In genomic region chr4:148171261-148171660, GRCm38 (mm10) we compare ENCODE assay signal across 18 mouse cellular contexts. TPM values are rescaled to one million over a fixed set of nuclear protein-coding genes. Genes with fewer than 3 reads are reported as not detected.
DNase-seq lines count a peak whose midpoint lies in the region; ATAC-seq and TF ChIP-seq lines count a peak whose summit lies in the region.
"Had no signal": no experiment of that assay in that cellular context is flagged by ENCODE, and none has a peak within 500 bp of the region (broad histone marks: within the 10 kb centered on the region; RNA-seq: fewer than 3 reads in every experiment).

No protein-coding gene starts in this region.

- DNase-seq in midbrain, embryonic 11.5 days (ENCODE audit: low spot score, missing footprints), result no peak
- DNase-seq in brain, embryonic 14.5 days (ENCODE audit: low read depth), result peak; percentile 56
- DNase-seq in retina, embryonic 14.5 days (ENCODE audit: low spot score), result peak; percentile 59
- DNase-seq in retina, postnatal 7 days (ENCODE audit: low read depth, low spot score), result peak; percentile 82
- no peak for DNase-seq in left cerebral cortex, postnatal 25 days (ENCODE audit: low spot score in 2 of 2)
- no peak for DNase-seq in stomach, postnatal 0 days (ENCODE audit: low spot score)
- DNase-seq: adrenal gland, adult 8-10 months had no signal

- no peak for TF ChIP-seq EP300 in stomach, postnatal 0 days (optimal IDR thresholded peaks at IDR 0.05)

- H3K36me3 ChIP-seq in midbrain, embryonic 11.5 days (ENCODE audit: control insufficient read depth, insufficient read depth, low read length), result no peaks in the 10 kb centered on the region
- no peaks in the 10 kb centered on the region for H3K36me3 ChIP-seq in midbrain, embryonic 16.5 days (ENCODE audit: control insufficient read depth, insufficient read depth, low read length)
- H3K36me3 ChIP-seq in stomach, postnatal 0 days (ENCODE audit: control insufficient read depth, insufficient read depth, low read length), result no peaks in the 10 kb centered on the region
- H3K36me3 ChIP-seq: embryonic facial prominence, embryonic 13.5 days; embryonic facial prominence, embryonic 15.5 days; forebrain, embryonic 10.5 days; forebrain, embryonic 12.5 days; G1E had no signal

- 0 out of 2 replicates have a peak, but pooled peaks have one; percentile 4 for ATAC-seq in midbrain, embryonic 11.5 days (ENCODE audit: low FRiP score)
- ATAC-seq in midbrain, embryonic 16.5 days, result no peak
- no peak for ATAC-seq in stomach, postnatal 0 days (ENCODE audit: low FRiP score, low TSS enrichment)
- ATAC-seq: forebrain, embryonic 14.5 days; Patski had no signal

- peaks cover 50% of the 10 kb centered on the region for H3K27me3 ChIP-seq in midbrain, embryonic 11.5 days (ENCODE audit: control insufficient read depth, insufficient read depth, low read length)
- H3K27me3 ChIP-seq in midbrain, embryonic 16.5 days (ENCODE audit: control insufficient read depth, insufficient read depth, low read depth, low read length), result peaks cover 12% of the 10 kb centered on the region
- H3K27me3 ChIP-seq in stomach, postnatal 0 days (ENCODE audit: control insufficient read depth, insufficient read depth, low read length), result peaks cover 15% of the 10 kb centered on the region; the same call in 1 of the 2 replicates

- H3K9ac ChIP-seq in midbrain, embryonic 11.5 days (ENCODE audit: low read length), result no peak overlapping the region
- no peak overlapping the region for H3K9ac ChIP-seq in midbrain, embryonic 16.5 days (ENCODE audit: low read depth, low read length)
- H3K9ac ChIP-seq in stomach, postnatal 0 days (ENCODE audit: low read length), result no peak overlapping the region
- H3K9ac ChIP-seq: embryonic facial prominence, embryonic 13.5 days; embryonic facial prominence, embryonic 15.5 days; forebrain, embryonic 12.5 days had no signal

- H3K27ac ChIP-seq in midbrain, embryonic 11.5 days (ENCODE audit: low read depth, low read length), result no peak overlapping the region
- H3K27ac ChIP-seq in midbrain, embryonic 16.5 days (ENCODE audit: low read length), result no peak overlapping the region
- no peak overlapping the region for H3K27ac ChIP-seq in stomach, postnatal 0 days (replicated peaks)
- H3K27ac ChIP-seq: embryonic facial prominence, embryonic 13.5 days; embryonic facial prominence, embryonic 15.5 days; forebrain, embryonic 10.5 days; forebrain, embryonic 12.5 days had no signal

- no peak overlapping the region for H3K4me2 ChIP-seq in midbrain, embryonic 11.5 days
- no peak overlapping the region for H3K4me2 ChIP-seq in midbrain, embryonic 16.5 days (ENCODE audit: low read length)
- no peak overlapping the region for H3K4me2 ChIP-seq in stomach, postnatal 0 days (replicated peaks; ENCODE audit: low read depth)
- H3K4me2 ChIP-seq: embryonic facial prominence, embryonic 13.5 days; embryonic facial prominence, embryonic 15.5 days; forebrain, embryonic 12.5 days had no signal

- no peak overlapping the region for H3K4me3 ChIP-seq in midbrain, embryonic 11.5 days (ENCODE audit: low read depth, low read length)
- H3K4me3 ChIP-seq in midbrain, embryonic 16.5 days (ENCODE audit: low read depth, low read length), result no peak overlapping the region
- H3K4me3 ChIP-seq in stomach, postnatal 0 days (ENCODE audit: low read depth, low read length), result no peak overlapping the region
- H3K4me3 ChIP-seq: embryonic facial prominence, embryonic 13.5 days; embryonic facial prominence, embryonic 15.5 days; erythroblast, embryonic 14.5 days; forebrain, embryonic 10.5 days; forebrain, embryonic 12.5 days had no signal

- peaks cover 18% of the 10 kb centered on the region for H3K4me1 ChIP-seq in midbrain, embryonic 11.5 days (ENCODE audit: control insufficient read depth, insufficient read depth, low read length)
- peaks cover 31% of the 10 kb centered on the region for H3K4me1 ChIP-seq in midbrain, embryonic 16.5 days (ENCODE audit: control insufficient read depth, insufficient read depth, low read length)
- no peaks in the 10 kb centered on the region for H3K4me1 ChIP-seq in stomach, postnatal 0 days (replicated peaks; ENCODE audit: control insufficient read depth, insufficient read depth)

- TF ChIP-seq CTCF in brain, embryonic 14.5 days (IDR thresholded peaks at IDR 0.05; ENCODE audit: borderline replicate concordance, extremely low read depth, insufficient read depth, insufficient read length), result no peak
- TF ChIP-seq CTCF in stomach, postnatal 0 days (IDR thresholded peaks at IDR 0.05; ENCODE audit: low read depth), result no peak

- 6% methylated on average over 3 of the region's 3 CpGs for WGBS in midbrain, embryonic 11.5 days
- 7% methylated on average over 3 of the region's 3 CpGs for WGBS in midbrain, embryonic 16.5 days
- WGBS in stomach, postnatal 0 days, result 38% methylated on average over 3 of the region's 3 CpGs

- TF ChIP-seq POLR2A in brain, embryonic 14.5 days (IDR thresholded peaks at IDR 0.05; ENCODE audit: borderline replicate concordance, extremely low read depth, insufficient read depth, insufficient read length, poor library complexity, severe bottlenecking), result no peak

- intact Hi-C loops in left cerebral cortex, postnatal 25 days (cut with DNase I), result loop anchor here (1.0 to 5.0 kb wide), 4 partner anchors 46 to 258 kb away; no protein-coding TSS in a partner anchor

- H3K9me3 ChIP-seq in midbrain, embryonic 11.5 days (ENCODE audit: control insufficient read depth, low read length), result no peaks in the 10 kb centered on the region
- H3K9me3 ChIP-seq in midbrain, embryonic 16.5 days (replicated peaks; ENCODE audit: control insufficient read depth, low read length, poor library complexity, severe bottlenecking), result no peaks in the 10 kb centered on the region
- no peaks in the 10 kb centered on the region for H3K9me3 ChIP-seq in stomach, postnatal 0 days (ENCODE audit: control insufficient read depth, low read length)
- H3K9me3 ChIP-seq: embryonic facial prominence, embryonic 13.5 days; embryonic facial prominence, embryonic 15.5 days; forebrain, embryonic 10.5 days; forebrain, embryonic 12.5 days; G1E had no signal

RNA-seq across cellular contexts. Expression of gene Fbxo2, which starts 10.8 kb away (rescaled TPM):
- polyA plus RNA-seq in midbrain, embryonic 11.5 days (2014; fragmentation: Nextera tagmentation; extraction: Ambion mirVana), result 0.58 and 1.1 TPM in 2 replicates
- 5.6 and 9.4 TPM in 2 replicates for polyA plus RNA-seq in midbrain, embryonic 16.5 days (2015; fragmentation: Nextera tagmentation; extraction: Ambion mirVana)
- polyA plus RNA-seq in brain, embryonic 14.5 days (2012; rRNA removed), result 2.6 and 5.1 TPM in 2 replicates
- 10 to 100 TPM; 86.8 to 87.2 TPM for total RNA-seq in left cerebral cortex, postnatal 25 days (2021)
- 0.55 and 0.76 TPM in 2 replicates for polyA plus RNA-seq in stomach, postnatal 0 days (2015; fragmentation: Nextera tagmentation; extraction: Ambion mirVana)
- polyA plus RNA-seq: activated CD4-positive, CD25-positive, alpha-beta regulatory T cell, adult 4 months; CD4-positive, CD25-positive, alpha-beta regulatory T cell, adult 4 months; erythroblast, embryonic 14.5 days had no signal

RNA-seq across cellular contexts. Expression of gene Fbxo44, which starts 11.0 kb away (rescaled TPM):
- polyA plus RNA-seq in midbrain, embryonic 11.5 days (2014; fragmentation: Nextera tagmentation; extraction: Ambion mirVana), result 65.3 and 71.4 TPM in 2 replicates
- polyA plus RNA-seq in midbrain, embryonic 16.5 days (2015; fragmentation: Nextera tagmentation; extraction: Ambion mirVana), result 90.1 and 102 TPM in 2 replicates
- polyA plus RNA-seq in brain, embryonic 14.5 days (2012; rRNA removed), result 122 and 144 TPM in 2 replicates
- total RNA-seq in left cerebral cortex, postnatal 25 days (2021), result 100 to 1,000 TPM; 133 to 134 TPM
- 4.1 TPM in 2 replicates for polyA plus RNA-seq in stomach, postnatal 0 days (2015; fragmentation: Nextera tagmentation; extraction: Ambion mirVana)

RNA-seq across cellular contexts. Expression of gene Fbxo6, which starts 19.3 kb away (rescaled TPM):
- polyA plus RNA-seq in midbrain, embryonic 11.5 days (2014; fragmentation: Nextera tagmentation; extraction: Ambion mirVana), result 13.1 and 14.2 TPM in 2 replicates
- 18.5 and 23.8 TPM in 2 replicates for polyA plus RNA-seq in midbrain, embryonic 16.5 days (2015; fragmentation: Nextera tagmentation; extraction: Ambion mirVana)
- polyA plus RNA-seq in brain, embryonic 14.5 days (2012; rRNA removed), result 18.1 and 25.3 TPM in 2 replicates
- 10 to 100 TPM; 26.9 to 28.0 TPM for total RNA-seq in left cerebral cortex, postnatal 25 days (2021)
- polyA plus RNA-seq in stomach, postnatal 0 days (2015; fragmentation: Nextera tagmentation; extraction: Ambion mirVana), result 26.8 and 28.1 TPM in 2 replicates

RNA-seq across cellular contexts. Expression of gene Draxin, which starts 40.8 kb away (rescaled TPM):
- polyA plus RNA-seq in midbrain, embryonic 11.5 days (2014; fragmentation: Nextera tagmentation; extraction: Ambion mirVana), result 11.5 and 12.7 TPM in 2 replicates
- polyA plus RNA-seq in midbrain, embryonic 16.5 days (2015; fragmentation: Nextera tagmentation; extraction: Ambion mirVana), result 11.8 and 11.9 TPM in 2 replicates
- polyA plus RNA-seq in brain, embryonic 14.5 days (2012; rRNA removed), result 54.9 and 73.0 TPM in 2 replicates
- under 1 TPM; 0.28 to 0.37 TPM for total RNA-seq in left cerebral cortex, postnatal 25 days (2021)
- 0.01 TPM in 1 of 2 replicates, not detected in the other for polyA plus RNA-seq in stomach, postnatal 0 days (2015; fragmentation: Nextera tagmentation; extraction: Ambion mirVana)
- polyA plus RNA-seq: CD4-positive, CD25-positive, alpha-beta regulatory T cell, adult 4 months; erythroblast, embryonic 14.5 days; G1E had no signal

RNA-seq across cellular contexts. Expression of gene Mad2l2, which starts 41.1 kb away (rescaled TPM):
- polyA plus RNA-seq in midbrain, embryonic 11.5 days (2014; fragmentation: Nextera tagmentation; extraction: Ambion mirVana), result 82.7 and 83.6 TPM in 2 replicates
- 98.2 and 100 TPM in 2 replicates for polyA plus RNA-seq in midbrain, embryonic 16.5 days (2015; fragmentation: Nextera tagmentation; extraction: Ambion mirVana)
- 111 and 132 TPM in 2 replicates for polyA plus RNA-seq in brain, embryonic 14.5 days (2012; rRNA removed)
- total RNA-seq in left cerebral cortex, postnatal 25 days (2021), result 10 to 100 TPM; 11.2 to 14.9 TPM
- 24.6 and 25.0 TPM in 2 replicates for polyA plus RNA-seq in stomach, postnatal 0 days (2015; fragmentation: Nextera tagmentation; extraction: Ambion mirVana)

Comparison
In these comparisons a context has a peak if more than half of its experiments do, and no peak if none do; other contexts are left out.
1. DNase-seq: peak in brain, embryonic 14.5 days (single experiment), retina, embryonic 14.5 days (single experiment) and retina, postnatal 7 days (single experiment); none in midbrain, embryonic 11.5 days (single experiment), left cerebral cortex, postnatal 25 days (0 of 2) and stomach, postnatal 0 days (single experiment).
2. RNA of gene Fbxo44, which starts 11.0 kb away (polyA plus RNA-seq): 122 to 144 TPM in brain, embryonic 14.5 days, 90.1 to 102 TPM in midbrain, embryonic 16.5 days and 65.3 to 71.4 TPM in midbrain, embryonic 11.5 days; 4.1 TPM in stomach, postnatal 0 days; every median in the first group is over 10 times any median in the second.